Mouse (Mus musculus): ENCODE data around the gene Cryba2. TPM values are rescaled to one million over a fixed set of nuclear protein-coding genes. Genes with fewer than 3 reads are reported as not detected.

Gene Cryba2
- polyA plus RNA-seq (2012; rRNA removed) = not detected in 2 replicates
- polyA plus RNA-seq (2014; fragmentation: Nextera tagmentation; extraction: Ambion mirVana) = not detected in 2 replicates

DNA sequence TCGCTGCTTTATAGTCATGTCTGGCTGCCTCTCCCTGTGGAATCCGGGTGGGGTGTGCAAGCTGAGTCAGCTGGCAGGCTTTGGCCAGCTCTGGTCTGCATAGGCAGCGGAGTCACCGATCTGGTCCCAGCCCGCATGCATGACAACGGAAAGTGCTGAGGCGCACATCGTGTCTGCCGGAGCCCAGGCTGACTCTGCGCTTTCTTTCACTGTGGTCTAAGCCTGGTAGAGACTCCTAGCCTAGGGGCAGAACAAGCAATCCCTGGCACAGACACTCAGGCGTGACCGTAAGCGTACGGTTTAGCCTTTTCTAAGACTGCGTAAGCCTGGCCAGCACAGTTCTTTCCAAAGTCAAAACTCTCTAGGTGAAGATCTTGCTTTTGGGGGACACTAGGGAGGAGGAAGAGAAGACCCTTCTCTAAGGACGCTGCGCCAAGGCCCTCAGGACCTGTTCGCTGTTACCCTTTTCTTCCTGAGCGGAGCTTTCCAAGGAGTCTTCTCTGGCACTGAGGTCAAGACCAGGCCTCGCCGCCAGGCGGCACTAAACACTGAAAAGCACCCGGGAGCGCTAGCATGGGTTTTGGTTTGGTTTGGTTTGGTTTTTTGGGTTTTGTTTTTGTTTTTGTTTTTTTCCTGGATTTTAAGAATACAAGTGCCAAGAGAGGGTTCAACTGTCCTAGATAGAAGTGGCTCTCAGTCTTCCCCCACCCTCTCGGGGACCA, at the start of gene Cryba2:
Cryba2 (minus strand) TSS at position 10 of the 722 bp plus-strand sequence.
- no peaks in the 10 kb centered on the region for H3K9me3 ChIP-seq (ENCODE audit: control insufficient read depth, low read length)
- H3K4me2 ChIP-seq (ENCODE audit: low read depth) = no peak within 1 kb of the TSS
- TF ChIP-seq CTCF (IDR thresholded peaks at IDR 0.05; ENCODE audit: low read depth) (peak; percentile 69), EP300 (IDR thresholded peaks at IDR 0.05; ENCODE audit: low read depth) (no peak)
- H3K4me1 ChIP-seq (replicated peaks; ENCODE audit: control insufficient read depth in 2 of 2, insufficient read depth in 2 of 2, low read length in 1 of 2) = no peaks in the 10 kb centered on the region
- H3K9ac ChIP-seq (replicated peaks) = no peak within 1 kb of the TSS
- ATAC-seq (ENCODE audit: insufficient read depth) = no peak
- no peaks in the 10 kb centered on the region for H3K36me3 ChIP-seq (replicated peaks; ENCODE audit: control insufficient read depth, insufficient read depth, low read depth)
- 6% methylated on average over 25 of the region's 25 CpGs for WGBS (ENCODE audit: insufficient replicate concordance)
- no peak within 1 kb of the TSS for H3K4me3 ChIP-seq (ENCODE audit: insufficient read depth in 1 of 2, low read depth in 2 of 2, low read length in 2 of 2)
- H3K27me3 ChIP-seq (ENCODE audit: control insufficient read depth, insufficient read depth, low read length) = peaks cover 29% of the 10 kb centered on the region
- H3K27ac ChIP-seq = no peak within 1 kb of the TSS
- peak in 1 of 3 experiments; percentile 2 for DNase-seq (ENCODE audit: low read depth in 3 of 3, low spot score in 3 of 3)

DNA sequence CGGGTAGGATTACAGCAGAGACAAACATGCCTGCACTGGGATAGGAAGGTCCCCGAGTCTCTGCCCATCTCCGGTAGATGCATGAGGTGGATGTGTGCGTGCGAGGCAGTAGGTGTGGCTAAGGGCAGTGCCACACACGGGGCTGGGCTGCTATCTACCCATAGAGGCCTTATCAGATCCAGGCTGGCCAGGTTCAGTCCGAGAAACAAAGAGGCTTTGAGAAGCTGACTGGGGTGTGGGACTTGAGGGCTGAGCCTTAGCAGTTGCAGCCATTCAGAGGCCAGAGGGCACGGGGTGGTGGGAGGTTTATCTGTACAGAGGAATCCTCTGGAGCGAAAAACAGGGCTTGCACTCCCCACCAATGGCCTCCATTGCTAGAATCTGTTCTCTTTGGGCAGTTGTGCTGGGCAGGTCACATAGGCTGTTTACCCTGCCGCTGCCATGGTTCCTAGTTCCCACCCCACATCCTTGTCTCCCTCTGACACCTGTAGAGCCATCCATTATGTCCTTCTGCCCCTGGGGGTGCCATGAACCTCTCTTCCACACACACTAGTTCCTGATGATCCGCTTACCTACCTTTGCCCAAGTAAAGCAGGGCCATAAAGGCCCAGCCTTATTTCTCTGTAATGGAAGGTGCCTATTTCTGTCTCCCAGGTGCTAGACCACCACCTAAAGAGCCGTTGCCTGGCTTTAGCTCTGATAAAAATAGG, 48.9 kb upstream of the Cryba2 start:
- no peaks in the 10 kb centered on the region; the same call in 1 of the 2 replicates for H3K27me3 ChIP-seq (ENCODE audit: control insufficient read depth, insufficient read depth, low read length)
- ATAC-seq (ENCODE audit: insufficient read depth) = no peak
- WGBS (ENCODE audit: insufficient replicate concordance) = 41% methylated on average over 12 of the region's 12 CpGs

DNA sequence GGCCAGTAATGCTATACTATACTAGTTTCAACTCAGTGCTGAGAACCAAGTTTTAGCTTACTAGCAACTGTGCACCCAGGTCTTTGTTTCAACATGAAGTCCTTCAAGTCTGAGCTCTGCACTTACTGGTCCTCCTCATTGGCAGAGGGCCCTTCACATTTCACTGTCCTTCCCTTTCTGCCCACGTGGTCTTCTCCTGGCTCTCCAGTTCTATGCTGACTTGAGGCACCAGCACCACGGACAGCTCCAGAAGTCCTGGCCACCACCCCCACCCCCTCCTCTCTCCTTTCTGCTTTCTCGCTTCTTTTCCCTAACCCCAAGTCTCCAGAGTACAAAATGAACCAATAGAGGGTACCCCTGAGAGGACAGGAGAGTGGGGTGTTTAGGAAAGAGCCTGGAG, 46.8 kb upstream of the Cryba2 start:
- H3K4me3 ChIP-seq (ENCODE audit: insufficient read depth in 1 of 2, low read depth in 2 of 2, low read length in 2 of 2) = no peak overlapping the region
- no peaks in the 10 kb centered on the region for H3K9me3 ChIP-seq (ENCODE audit: control insufficient read depth, low read length)
- H3K36me3 ChIP-seq (replicated peaks; ENCODE audit: control insufficient read depth, insufficient read depth, low read depth) = no peaks in the 10 kb centered on the region
- WGBS (ENCODE audit: insufficient replicate concordance) = 3% methylated on average over 3 of the region's 3 CpGs
- H3K4me1 ChIP-seq (replicated peaks; ENCODE audit: control insufficient read depth in 2 of 2, insufficient read depth in 2 of 2, low read length in 1 of 2) = no peaks in the 10 kb centered on the region
- TF ChIP-seq EP300 (IDR thresholded peaks at IDR 0.05; ENCODE audit: low read depth) (no peak), CTCF (IDR thresholded peaks at IDR 0.05; ENCODE audit: low read depth) (no peak)
- H3K9ac ChIP-seq (replicated peaks) = no peak overlapping the region
- no peaks in the 10 kb centered on the region for H3K27me3 ChIP-seq (ENCODE audit: control insufficient read depth, insufficient read depth, low read length)
- no peak overlapping the region for H3K27ac ChIP-seq
- ATAC-seq (ENCODE audit: insufficient read depth) = no peak
- H3K4me2 ChIP-seq (ENCODE audit: low read depth) = no peak overlapping the region
- no peak for DNase-seq (ENCODE audit: low read depth in 3 of 3, low spot score in 3 of 3)

More for the DNA sequence above, 48.9 kb upstream of the Cryba2 start:
- no peak for TF ChIP-seq CTCF (IDR thresholded peaks at IDR 0.05; ENCODE audit: low read depth)
- TF ChIP-seq EP300 (IDR thresholded peaks at IDR 0.05; ENCODE audit: low read depth) = no peak
- no peak overlapping the region for H3K9ac ChIP-seq (replicated peaks)
- no peaks in the 10 kb centered on the region for H3K4me1 ChIP-seq (replicated peaks; ENCODE audit: control insufficient read depth in 2 of 2, insufficient read depth in 2 of 2, low read length in 1 of 2)
- H3K4me2 ChIP-seq (ENCODE audit: low read depth) = no peak overlapping the region
- no peaks in the 10 kb centered on the region for H3K9me3 ChIP-seq (ENCODE audit: control insufficient read depth, low read length)
- no peak overlapping the region for H3K27ac ChIP-seq
- no peak overlapping the region for H3K4me3 ChIP-seq (ENCODE audit: insufficient read depth in 1 of 2, low read depth in 2 of 2, low read length in 2 of 2)
- DNase-seq (ENCODE audit: low read depth in 3 of 3, low spot score in 3 of 3) = no peak
- no peaks in the 10 kb centered on the region for H3K36me3 ChIP-seq (replicated peaks; ENCODE audit: control insufficient read depth, insufficient read depth, low read depth)

DNA sequence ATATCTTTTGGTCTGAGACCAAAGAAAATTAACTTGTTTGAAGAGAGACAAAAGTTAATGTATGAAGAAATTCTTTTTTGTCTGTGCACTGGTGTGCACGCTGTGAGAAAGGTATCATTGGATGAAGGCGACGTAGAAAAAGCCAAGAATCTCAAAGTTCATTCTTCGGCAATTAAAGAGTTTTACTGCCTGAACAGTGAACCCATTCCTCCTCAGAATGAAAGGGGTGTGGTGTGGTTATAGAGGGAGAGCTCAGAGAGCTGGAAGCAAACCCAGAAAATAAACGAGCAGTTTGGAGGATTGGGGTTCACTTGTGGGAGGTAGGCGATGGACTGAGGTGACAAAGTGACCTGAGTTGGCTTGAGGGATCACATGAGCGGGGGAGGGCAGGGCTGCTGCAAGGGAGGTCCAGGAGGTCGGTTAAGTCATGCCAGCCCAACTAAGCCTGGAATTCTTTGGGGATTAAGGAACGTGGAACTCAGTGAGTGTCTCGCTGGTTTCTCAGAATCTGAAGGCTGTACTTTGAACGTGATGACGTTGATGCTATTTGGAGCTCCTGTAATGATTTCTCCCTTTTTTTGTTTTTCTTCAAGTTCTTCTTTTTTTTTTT, 43.4 kb upstream of the Cryba2 start:
- no peaks in the 10 kb centered on the region for H3K36me3 ChIP-seq (replicated peaks; ENCODE audit: control insufficient read depth, insufficient read depth, low read depth)
- no peak overlapping the region for H3K27ac ChIP-seq
- ATAC-seq (ENCODE audit: insufficient read depth) = no peak
- no peak for DNase-seq (ENCODE audit: low read depth in 3 of 3, low spot score in 3 of 3)
- no peaks in the 10 kb centered on the region for H3K9me3 ChIP-seq (ENCODE audit: control insufficient read depth, low read length)
- no peak overlapping the region for H3K9ac ChIP-seq (replicated peaks)
- no peaks in the 10 kb centered on the region for H3K27me3 ChIP-seq (ENCODE audit: control insufficient read depth, insufficient read depth, low read length)
- WGBS (ENCODE audit: insufficient replicate concordance) = 40% methylated on average over 12 of the region's 12 CpGs
- H3K4me2 ChIP-seq (ENCODE audit: low read depth) = no peak overlapping the region
- no peak overlapping the region for H3K4me3 ChIP-seq (ENCODE audit: insufficient read depth in 1 of 2, low read depth in 2 of 2, low read length in 2 of 2)
- TF ChIP-seq CTCF (IDR thresholded peaks at IDR 0.05; ENCODE audit: low read depth) (no peak), EP300 (IDR thresholded peaks at IDR 0.05; ENCODE audit: low read depth) (no peak)
- no peaks in the 10 kb centered on the region for H3K4me1 ChIP-seq (replicated peaks; ENCODE audit: control insufficient read depth in 2 of 2, insufficient read depth in 2 of 2, low read length in 1 of 2)

DNA sequence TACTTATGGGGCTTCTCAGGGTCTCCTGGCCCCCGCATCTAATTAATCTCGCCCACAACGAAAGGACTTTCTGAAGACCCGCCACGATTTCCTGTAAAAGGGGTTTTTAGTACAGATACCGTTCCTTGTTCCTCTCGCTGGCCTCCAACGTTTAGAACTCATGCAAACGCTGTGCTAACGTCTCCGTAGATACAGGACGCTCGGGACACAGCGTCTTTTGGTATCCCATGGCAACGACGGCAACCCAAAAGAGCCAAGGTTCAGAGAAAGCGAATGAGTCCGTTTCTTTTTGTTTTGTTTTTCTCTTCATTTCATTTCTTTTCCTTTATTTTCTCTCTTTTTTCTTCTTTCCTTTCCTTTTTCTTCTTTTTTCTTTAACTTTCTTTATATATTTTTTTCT, 42.5 kb upstream of the Cryba2 start, which contains the start of gene Cfap65:
Cfap65 (minus strand) TSS at position 198 of the 400 bp plus-strand sequence.
- Histone ChIP-seq H3K9ac (replicated peaks) (no peak within 1 kb of the TSS), H3K9me3 (ENCODE audit: control insufficient read depth, low read length) (no peaks in the 10 kb centered on the region), H3K4me1 (replicated peaks; ENCODE audit: control insufficient read depth in 2 of 2, insufficient read depth in 2 of 2, low read length in 1 of 2) (no peaks in the 10 kb centered on the region), H3K27ac (no peak within 1 kb of the TSS), H3K27me3 (ENCODE audit: control insufficient read depth, insufficient read depth, low read length) (no peaks in the 10 kb centered on the region), H3K36me3 (replicated peaks; ENCODE audit: control insufficient read depth, insufficient read depth, low read depth) (no peaks in the 10 kb centered on the region), H3K4me2 (ENCODE audit: low read depth) (no peak within 1 kb of the TSS; the same call in 1 of the 2 replicates), H3K4me3 (ENCODE audit: insufficient read depth in 1 of 2, low read depth in 2 of 2, low read length in 2 of 2) (no peak within 1 kb of the TSS)
- ATAC-seq (ENCODE audit: insufficient read depth) (no peak), DNase-seq (ENCODE audit: low read depth in 3 of 3, low spot score in 3 of 3) (no peak)
- WGBS (ENCODE audit: insufficient replicate concordance) = 2% methylated on average over 18 of the region's 18 CpGs
- TF ChIP-seq CTCF (IDR thresholded peaks at IDR 0.05; ENCODE audit: low read depth) = no peak
- no peak for TF ChIP-seq EP300 (IDR thresholded peaks at IDR 0.05; ENCODE audit: low read depth)
